Mouse (Mus musculus): ENCODE measurements around the gene Gpr137b.
"Not testable (repeated sequence)": the region's sequence is repeated elsewhere in the genome, so short reads cannot be mapped to it uniquely, and the experiment has no call there.

GRCm38 (mm10) chr13:13347634-13348412, 46.0 kb downstream of the Gpr137b start:
- TF ChIP-seq JUND (IDR thresholded peaks at IDR 0.05; ENCODE audit: low read depth, low read length); CTCF (IDR thresholded peaks at IDR 0.05 in 2 of 3, conservative IDR thresholded peaks at IDR 0.05 in 1 of 3; ENCODE audit: control insufficient read depth in 1 of 3, insufficient read depth in 1 of 3, low read depth in 2 of 3, low read length in 3 of 3, poor library complexity in 1 of 3, severe bottlenecking in 1 of 3); POLR2A (IDR thresholded peaks at IDR 0.05; ENCODE audit: control insufficient read depth in 1 of 2, insufficient read depth in 1 of 2, low read depth in 1 of 2, low read length in 2 of 2, poor library complexity in 1 of 2); UBTF (IDR thresholded peaks at IDR 0.05; ENCODE audit: borderline replicate concordance, insufficient read depth, low read depth, low read length); ETS1 (IDR thresholded peaks at IDR 0.05; ENCODE audit: low read depth, low read length); EP300 (IDR thresholded peaks at IDR 0.05; ENCODE audit: low read depth in 1 of 2, low read length in 2 of 2); POLR2AphosphoS5 (IDR thresholded peaks at IDR 0.05; ENCODE audit: borderline replicate concordance, low read depth, low read length); MAX (IDR thresholded peaks at IDR 0.05; ENCODE audit: low read length); ZNF384 (IDR thresholded peaks at IDR 0.05; ENCODE audit: low read depth, low read length); ZKSCAN1 (IDR thresholded peaks at IDR 0.05; ENCODE audit: low read depth, low read length); GABPA (IDR thresholded peaks at IDR 0.05; ENCODE audit: low read depth, low read length): not testable (repeated sequence)
